Mouse (Mus musculus): ENCODE measurements around the gene Lrrc4.

The Lrrc4 gene

GRCm38 (mm10) chr6:28853654-28854053 lies 22.1 kb upstream of the Lrrc4 start:
- DNase-seq: no peak

GRCm38 (mm10) chr6:28853164-28853563 lies 21.6 kb upstream of the Lrrc4 start:
- DNase-seq: no peak

- DNase-seq: no peak
Measured at GRCm38 (mm10) chr6:28852342-28852741, 20.8 kb upstream of the Lrrc4 start.

DNA sequence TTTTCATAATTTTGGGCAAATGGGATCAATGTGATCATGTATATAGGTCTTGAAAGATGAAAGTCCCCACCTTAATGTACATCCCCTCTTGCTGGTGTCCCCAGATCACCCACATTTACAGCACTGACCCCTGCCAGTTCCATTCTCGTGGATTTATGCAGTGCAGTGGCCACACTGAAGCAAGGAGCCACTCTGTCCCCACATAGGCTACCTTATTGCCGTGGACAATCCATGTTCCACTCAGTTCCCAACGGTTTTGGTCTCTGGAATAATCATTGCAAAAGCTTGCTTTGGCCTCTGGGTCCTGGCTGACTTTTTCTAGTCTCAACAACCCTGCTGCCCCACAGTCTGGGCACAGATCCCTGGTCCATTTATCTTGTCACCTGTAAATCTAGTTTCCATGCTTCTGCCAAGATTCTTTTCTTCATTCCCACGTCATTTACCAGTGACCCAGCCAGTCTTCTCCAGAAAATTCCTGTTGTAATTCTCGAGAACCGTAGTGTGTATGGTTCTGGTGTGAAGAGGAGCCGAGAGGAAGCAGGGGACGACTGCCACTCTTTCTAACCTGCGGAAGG lies 18.9 kb upstream of the Lrrc4 start:
- no peak for DNase-seq

- DNase-seq: no peak
Measured at GRCm38 (mm10) chr6:28849317-28849716, 17.8 kb upstream of the Lrrc4 start.

- DNase-seq: no peak
Measured at GRCm38 (mm10) chr6:28848891-28849290, 17.3 kb upstream of the Lrrc4 start.

GRCm38 (mm10) chr6:28848285-28848794 lies 16.8 kb upstream of the Lrrc4 start:
- no peak for DNase-seq

GRCm38 (mm10) chr6:28847616-28848015 lies 16.1 kb upstream of the Lrrc4 start:
- DNase-seq: no peak

DNA sequence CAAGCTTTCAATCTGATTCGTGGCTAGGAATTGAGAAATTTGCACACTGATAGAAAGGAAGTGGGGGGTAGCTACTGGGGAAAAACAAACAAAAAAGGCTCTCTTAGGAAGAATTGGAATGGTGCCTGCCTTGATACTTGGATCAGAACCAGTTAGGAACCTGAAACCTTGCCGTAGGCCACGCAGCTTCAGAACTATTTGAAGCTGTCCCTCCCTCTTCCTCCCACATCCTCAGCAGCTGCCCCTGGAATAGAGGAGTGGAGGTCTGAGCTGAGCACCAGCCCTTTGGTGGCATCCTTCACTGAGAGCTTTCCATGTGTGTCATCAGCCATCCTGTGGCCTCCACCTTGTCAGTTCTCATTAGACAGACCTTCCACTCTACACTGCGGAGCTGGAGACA lies 14.1 kb upstream of the Lrrc4 start:
- DNase-seq: no peak

DNA sequence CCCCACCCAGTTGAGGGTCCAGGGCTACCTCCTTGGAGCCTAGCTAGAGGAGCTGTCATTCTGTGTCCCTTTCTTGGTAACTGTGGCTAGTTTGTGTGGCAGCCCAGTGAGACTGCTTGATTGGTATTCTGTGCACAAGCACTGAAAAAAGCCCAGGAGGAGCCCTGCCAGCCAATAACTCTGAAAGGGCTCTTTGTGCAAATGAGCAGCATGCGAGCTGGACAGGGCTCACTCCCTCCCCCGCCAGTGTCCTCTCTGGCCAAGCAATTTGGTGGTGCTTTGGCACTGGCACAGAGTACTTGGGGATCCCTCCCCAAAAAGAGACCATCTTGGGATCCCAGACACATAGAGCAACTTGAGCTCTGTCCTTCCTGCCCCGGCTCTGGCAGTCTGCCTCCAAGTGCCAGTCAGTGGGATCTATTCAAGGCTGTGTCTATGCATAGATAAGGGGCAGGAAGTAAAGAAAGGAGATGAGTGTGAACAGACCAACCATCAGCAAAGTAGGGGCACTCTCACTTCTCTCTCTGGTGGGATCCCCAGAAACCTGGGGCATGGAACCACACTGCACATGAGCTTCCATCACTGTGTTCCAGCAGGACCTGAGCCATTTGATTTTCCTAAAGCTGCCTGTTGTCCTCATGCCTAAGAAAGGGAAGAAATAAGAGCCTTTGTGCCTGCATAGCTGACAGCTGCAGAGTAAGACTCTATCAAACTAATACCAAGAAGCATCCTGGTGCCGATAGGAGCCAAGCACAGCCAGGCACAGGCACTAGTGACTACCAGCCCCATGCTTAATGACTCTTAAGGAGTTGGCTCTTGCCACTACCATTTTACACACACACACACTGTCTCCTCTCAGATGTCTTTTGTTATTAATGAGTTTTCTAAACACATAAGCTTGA lies 11.1 kb upstream of the Lrrc4 start:
- DNase-seq: no peak

GRCm38 (mm10) chr6:28841569-28841968 lies 10.0 kb upstream of the Lrrc4 start:
- DNase-seq: no peak

DNA sequence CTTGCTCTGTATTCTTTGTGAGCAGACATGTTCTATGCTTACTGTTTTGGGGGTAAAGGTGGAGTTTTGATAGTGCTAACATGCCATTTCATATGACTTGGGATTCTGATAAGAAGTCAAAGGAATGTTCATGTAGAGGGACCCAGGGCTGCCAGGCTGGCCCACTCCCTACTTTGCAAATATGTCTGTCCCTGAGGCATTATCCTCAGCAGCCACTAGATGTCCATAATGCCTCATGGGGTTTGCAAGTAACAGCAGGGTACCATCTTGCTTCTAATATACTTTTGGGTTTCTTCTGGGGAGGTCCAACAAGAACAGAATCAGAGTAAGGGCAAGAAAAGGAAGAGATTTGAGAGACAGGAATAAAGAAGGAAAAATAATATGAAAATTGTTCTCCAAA lies 5.1 kb upstream of the Lrrc4 start:
- no peak for DNase-seq

DNA sequence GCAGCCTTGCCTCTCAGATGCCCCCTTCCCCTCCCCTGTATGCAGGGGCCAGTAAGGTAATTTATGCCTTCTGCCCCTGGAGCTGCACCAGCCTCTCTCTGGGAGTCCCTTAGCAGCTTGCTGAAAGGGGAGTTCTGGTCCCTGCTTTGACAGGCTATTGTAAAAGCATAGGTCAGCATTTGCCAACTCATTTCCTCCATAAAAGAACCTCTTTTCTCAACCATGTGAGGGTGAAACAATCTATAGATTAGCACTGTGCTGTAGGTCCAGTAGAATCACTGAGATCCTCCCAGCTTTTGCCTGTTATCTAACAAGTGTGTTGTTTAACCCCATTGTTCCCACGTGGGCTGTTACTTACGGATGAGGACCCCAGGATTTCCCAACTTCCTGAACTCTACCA lies 2.5 kb upstream of the Lrrc4 start:
- DNase-seq: no peak

DNA sequence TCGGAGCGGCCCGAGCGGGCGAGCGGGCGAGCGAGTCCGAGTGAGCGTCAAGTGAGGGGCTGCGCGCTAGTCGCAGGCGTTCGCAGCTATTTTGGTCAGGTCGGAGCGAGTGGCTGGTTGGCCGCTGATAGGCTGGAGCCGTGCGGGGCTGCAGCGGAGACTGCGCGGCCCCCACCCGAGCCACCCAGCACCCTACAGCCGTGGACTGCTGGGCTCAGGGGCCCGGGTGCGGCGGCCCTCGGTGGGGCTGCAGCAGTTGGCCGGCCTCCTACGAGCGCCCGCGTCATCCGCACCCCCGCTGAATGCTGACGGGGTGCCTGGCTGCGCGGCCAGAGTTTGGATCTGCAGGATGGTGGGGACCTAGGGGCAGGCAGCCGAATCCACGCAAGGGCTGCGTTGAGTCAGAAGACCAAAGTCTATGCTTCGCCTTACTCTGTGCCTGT lies 1.9 kb upstream of the Lrrc4 start:
- peak; percentile 32 for DNase-seq

DNA sequence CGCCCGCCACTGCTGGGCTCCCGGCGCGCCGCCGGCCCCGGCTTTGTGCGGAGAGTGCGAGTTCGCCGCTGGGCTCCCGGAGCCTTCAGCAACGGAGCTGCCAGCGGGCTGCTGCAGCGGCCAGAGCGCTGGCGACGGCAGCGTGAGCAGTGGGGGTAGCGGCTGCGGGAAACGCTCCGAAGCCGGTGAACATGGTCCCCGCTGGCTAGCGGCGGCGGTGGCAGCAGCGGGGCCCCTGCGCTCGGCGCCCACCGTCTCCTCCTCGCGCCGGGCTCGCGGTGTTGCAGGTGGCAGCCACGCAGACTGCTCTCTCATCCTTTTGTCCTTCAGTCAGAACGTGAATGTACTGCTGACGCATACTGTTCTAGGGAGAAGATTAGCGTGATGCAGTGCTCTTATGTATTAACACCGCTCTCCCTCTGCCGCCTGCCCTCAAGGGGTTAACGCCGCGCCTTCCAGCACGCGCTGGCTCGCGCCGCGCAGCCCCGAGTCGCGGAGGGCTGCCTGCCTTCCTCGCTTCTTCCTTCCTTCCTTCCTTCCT lies 1.3 kb upstream of the Lrrc4 start:
- DNase-seq: peak; percentile 57

DNA sequence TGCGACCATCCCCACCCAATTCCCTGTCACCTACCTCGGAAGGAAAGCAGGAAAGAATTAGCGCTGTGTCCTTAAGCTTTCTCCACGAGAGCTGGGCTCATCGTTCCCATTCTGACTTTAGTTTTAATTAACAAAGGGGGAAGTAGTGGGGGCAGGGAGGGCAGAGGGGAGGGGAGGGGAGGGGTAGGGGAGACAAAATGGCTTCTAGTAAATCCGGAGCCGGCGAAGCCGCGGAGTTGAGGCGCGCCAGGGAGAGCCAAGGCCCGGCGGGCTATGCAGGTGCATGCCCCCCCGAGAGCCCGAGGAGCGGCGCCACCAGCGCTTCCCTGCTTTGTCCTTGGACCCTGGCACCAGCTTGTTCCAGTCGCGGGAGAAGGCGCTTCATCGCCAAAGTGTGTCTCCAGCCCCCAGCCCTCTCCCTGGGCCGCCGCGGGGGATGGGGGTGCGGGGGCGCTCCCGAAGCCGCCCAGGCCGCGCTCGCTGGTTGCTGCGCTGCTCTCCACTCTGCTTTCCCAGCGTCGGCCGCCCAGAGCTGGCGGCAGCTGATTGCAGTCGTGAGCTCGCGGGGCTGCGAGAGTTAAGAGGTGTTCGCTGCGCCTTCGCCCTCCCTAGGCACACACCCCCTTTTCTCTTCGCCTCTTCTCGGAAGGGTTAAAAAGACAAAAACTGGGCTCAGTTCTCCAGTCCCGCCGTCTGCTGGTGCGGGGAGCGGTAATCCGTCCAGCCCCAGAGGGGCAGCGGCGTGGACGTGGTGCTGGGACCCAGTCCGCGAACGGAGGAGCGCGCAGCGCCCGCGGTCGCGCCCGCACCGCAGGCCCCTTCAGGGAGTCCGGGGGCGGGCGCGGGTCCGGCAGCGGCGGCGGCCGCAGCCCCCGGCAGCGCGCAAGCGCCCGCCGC lies 555 bp upstream of the Lrrc4 start:
- DNase-seq: peak; percentile 38

- no peak for DNase-seq
Measured at GRCm38 (mm10) chr6:28830306-28830705, 1.2 kb downstream of the Lrrc4 start.

GRCm38 (mm10) chr6:28828593-28828992 lies 3.0 kb downstream of the Lrrc4 start:
- no peak for DNase-seq

- no peak for DNase-seq
Measured at GRCm38 (mm10) chr6:28827565-28827964, 4.0 kb downstream of the Lrrc4 start.

DNA sequence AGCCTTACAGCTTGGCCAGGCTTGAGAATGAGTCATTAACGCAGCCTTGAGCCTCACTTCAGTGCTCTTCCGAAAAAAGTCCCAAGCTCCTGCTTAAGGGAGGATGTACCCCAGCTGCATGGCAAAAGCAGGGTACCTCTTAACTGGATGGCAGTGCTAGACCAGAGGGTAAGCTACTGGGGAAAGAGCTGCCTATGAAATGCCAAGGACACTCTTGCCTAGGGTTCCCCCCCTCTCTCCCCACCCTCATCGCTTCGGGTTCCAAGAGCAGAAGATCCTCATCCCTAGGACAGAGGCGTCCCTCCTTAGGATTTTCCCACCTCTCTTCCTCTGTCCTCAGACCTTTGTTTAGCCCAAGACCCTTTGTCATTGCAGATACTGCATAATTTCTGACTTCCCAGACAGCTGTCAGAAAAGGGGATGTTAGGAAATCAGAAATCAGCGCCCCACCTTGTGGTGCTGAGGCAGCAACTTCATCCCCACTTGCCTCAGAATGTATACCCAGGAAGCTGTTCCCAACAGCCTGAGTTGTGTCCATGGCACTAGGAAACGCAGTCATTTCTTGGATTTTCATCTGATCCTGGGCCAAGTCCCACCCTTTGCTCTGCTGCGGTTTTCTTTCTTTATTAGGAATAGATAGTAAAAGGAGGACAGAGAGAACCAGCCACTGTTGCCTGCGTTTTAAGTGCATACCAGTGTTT lies 4.7 kb downstream of the Lrrc4 start:
- peak; percentile 51 for DNase-seq

DNA sequence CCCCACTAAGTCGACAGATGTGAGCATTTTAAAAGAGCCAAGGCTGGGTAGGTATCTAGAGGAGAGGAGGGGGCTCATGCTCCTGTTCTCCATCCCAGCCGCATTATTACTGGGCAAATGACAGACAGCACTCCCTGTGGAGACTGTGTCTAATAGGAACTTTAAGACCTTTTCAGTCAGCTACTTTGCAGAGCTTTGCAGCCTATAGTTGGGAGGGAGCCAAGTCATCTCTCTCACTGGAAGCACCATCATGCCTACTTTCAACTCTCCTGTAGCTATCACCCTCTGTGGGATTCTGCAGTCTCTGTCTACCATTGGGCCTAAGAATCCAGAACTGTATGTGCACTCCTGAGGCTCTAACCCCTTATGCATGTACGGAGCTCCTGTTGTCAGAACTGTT lies 5.7 kb downstream of the Lrrc4 start:
- no peak for DNase-seq

GRCm38 (mm10) chr6:28823802-28824201 lies 7.7 kb downstream of the Lrrc4 start:
- DNase-seq: peak; percentile 52

All from lung, postnatal 10 days (tissue).